Mouse (Mus musculus): ENCODE measurements at regions not wholly inside any gene's neighbourhood (a gene's known extent, or its start where the extent isn't known, plus 50 kb on each side); places are given as distances from the start of the nearest gene placed in this dataset.

DNA sequence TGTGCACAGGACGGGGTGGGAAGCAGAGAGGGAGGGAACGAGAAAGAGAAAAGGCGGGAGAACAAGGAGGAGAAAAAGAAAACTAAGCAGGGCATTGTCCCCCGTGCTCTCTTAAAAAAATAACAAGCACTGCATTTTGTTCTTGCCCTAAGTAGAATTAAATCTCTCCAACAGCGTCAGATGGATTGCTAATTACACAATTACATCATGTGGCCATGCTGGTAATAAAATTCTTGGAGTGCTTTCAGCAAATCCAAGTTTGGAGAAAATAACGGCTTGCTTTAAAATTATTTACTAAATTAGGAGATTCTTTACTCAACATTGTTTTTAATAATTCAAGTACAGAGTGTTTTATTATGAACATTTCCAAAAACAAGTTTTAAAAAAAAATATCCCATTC, 99.0 kb downstream of the Fam114a2 start:
- TF ChIP-seq CTCF (IDR thresholded peaks at IDR 0.05; ENCODE audit: low read depth, low read length) (no peak), EP300 (IDR thresholded peaks at IDR 0.05; ENCODE audit: insufficient read depth, low read depth, low read length) (no peak), POLR2A (IDR thresholded peaks at IDR 0.05; ENCODE audit: insufficient read depth, low read length) (no peak)

All from ES-Bruce4 (cell line).